Mouse (Mus musculus) spleen, adult 2 months (tissue): ENCODE data around the gene Cutal.

Source experiments
- CTCF ChIP-seq: fragments of 200-500 bp; IDR thresholded peaks from 2 replicates; pipeline ENCODE4 v1.5.1; 2011; ENCODE audit warnings: mild to moderate bottlenecking, inconsistent platforms; ENCODE audit not compliant: insufficient read depth, insufficient read length, insufficient replicate concordance; ENCODE audit errors: extremely low read depth
- POLR2A ChIP-seq: fragments of 200-500 bp; IDR thresholded peaks from 2 replicates; pipeline ENCODE4 v1.6.1; 2011; ENCODE audit warnings: low read depth, low read length, inconsistent platforms

DNA sequence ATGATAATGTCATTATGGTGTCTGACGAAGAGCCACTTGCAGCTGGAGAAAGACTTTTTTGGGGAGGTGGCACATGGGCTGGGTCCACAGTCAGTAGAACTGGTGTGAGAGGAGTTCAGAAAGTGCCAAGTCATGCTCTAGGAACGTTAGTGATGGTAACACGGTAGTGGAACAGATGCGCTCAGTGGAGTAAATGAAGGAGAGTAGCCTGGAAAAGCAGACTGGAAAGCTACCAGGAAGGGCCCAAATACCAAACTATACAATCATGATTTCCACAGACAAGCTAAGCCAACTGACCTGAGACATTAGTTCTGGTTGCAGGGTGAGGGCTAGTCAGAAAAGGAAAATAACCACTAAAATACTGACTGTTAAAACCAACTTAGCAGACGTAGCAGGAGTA lies 4.5 kb upstream of the Cutal start:
- TF ChIP-seq CTCF (no peak), POLR2A (no peak)
